Mouse (Mus musculus) layer of hippocampus, adult 8-10 months (tissue): Measurements from ENCODE around the gene 4931414P19Rik. TPM values are rescaled to one million over a fixed set of nuclear protein-coding genes. Genes with fewer than 3 reads are reported as not detected.

Source experiments
- DNase-seq, 2 experiments: peaks; one replicate each; pipeline ENCODE4 v3.0.0; 2022; ENCODE audit warnings: low spot score in 2 of 2
- microRNA-seq, 2 experiments: library from miRNA; unstranded; fragments of <30 nt; microRNA quantifications; one replicate each; pipeline ENCODE4 v1.2.0; 2022
- total RNA-seq, 4 experiments: library from RNA; stranded (reverse); gene quantifications; 2 replicates each; pipeline ENCODE4 v1.2.4; 2022

The 4931414P19Rik gene
- total RNA-seq, 4 experiments from 2014 or later = 4.4 to 7.8 (median 6.1) TPM

DNA sequence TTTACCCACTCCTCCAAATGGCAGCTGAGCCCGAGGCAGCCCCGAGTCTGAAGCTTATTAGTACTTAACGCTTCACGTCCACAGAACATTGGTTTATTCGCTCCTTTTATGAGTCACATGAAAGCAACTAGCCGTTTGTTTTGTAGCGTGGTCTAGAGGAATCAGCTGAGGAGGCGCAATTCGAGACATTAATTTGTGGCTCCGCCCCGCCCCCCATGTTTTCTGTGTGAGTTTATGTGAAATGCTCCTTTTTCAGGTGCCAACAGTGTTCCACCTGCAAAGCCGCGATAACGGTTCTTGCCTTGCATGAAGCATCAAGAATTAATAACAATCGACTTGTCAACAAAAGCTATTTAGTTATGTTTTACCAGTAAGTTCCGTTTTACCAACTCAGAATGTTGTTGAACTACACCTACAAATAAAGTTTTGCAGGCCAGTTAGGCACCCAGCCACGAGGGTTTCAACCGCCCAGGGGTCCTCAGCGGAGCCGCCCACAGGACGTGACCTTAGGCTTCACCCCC is 52.3 kb downstream of the 4931414P19Rik start:
- DNase-seq = no peak

DNA sequence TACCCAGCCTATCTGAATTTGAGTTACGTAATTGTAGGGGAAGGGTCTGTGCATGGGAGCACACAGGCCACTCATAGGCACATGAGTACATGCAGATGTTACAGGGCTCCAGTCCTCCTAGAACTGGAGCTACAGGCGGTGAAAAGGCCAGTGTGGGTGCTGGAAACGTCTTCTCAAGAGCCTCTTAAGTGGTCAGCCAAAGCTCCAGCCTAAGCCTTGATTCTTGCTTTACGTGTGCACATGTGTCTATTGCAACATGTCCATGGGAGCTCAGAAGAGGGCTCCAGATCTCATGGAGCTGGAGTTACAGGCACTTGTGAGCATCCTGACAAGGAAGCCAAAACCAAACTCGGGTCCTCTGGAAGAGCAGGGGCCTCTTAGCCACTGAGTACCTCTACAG is 61.1 kb downstream of the 4931414P19Rik start:
- DNase-seq = no peak

DNA sequence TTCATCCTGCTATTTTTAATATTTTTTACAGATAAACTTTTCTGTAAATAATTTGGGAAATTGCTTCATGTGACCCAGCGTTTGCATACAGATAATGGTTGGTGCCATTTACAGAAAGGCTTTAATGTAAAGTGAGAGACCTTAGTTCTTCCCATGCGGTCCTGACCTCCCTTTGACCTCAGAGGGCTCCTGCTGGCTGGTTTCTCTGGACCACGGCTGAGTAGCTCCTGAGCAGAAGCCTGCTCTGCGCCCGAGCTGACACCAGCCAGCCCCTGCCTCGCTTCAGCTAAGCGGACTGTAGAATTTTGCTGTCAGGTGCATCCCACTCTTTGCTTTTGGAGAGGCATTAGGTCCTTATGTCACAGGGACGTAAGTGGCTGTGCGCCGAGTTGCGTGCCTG is 65.0 kb downstream of the 4931414P19Rik start:
- DNase-seq = no peak

DNA sequence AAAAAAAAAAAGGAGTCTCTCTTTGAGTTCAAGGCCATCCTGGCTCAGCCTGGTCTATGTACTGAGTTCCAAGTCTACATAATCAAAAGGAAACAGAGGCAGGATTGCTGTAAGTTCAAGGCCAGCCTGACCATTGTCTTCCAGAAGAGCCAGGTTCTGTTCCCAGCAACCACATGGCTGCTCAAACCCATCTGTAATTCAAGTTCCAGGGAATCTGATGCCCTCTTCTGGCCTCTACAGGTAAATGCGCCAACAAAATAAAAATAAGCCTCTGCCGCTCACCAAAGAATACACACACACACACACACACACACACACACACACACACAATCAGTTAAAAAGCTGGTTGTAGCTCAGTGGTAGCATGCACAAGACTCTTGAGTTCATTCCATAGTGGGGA is 67.2 kb downstream of the 4931414P19Rik start:
- DNase-seq = no peak

Small RNA genes lying within 50 kb of the gene (microRNA-seq; reads per million reads assigned to microRNA genes)
- gene Mir686 = 0 reads per million in 2 experiments
- gene Mir6948 = 0 to 0.32 reads per million in 2 experiments

Other genes starting within 250 kb of the 4931414P19Rik start
- gene Oxa1l, start 245.2 kb downstream of the 4931414P19Rik start, total RNA-seq = 10 to 100 TPM; 50.0 to 56.6 (median 53.4) TPM
- gene Slc7a7, start 188.2 kb downstream of the 4931414P19Rik start, total RNA-seq = 1 to 10 TPM; 2.0 to 6.5 (median 3.3) TPM
- gene Mrpl52, start 179.1 kb downstream of the 4931414P19Rik start, total RNA-seq = 100 to 1,000 TPM in 2 of 4 experiments, 10 to 100 TPM in 2; 88.3 to 116 (median 96.6) TPM
- 10 to 100 TPM; 10.3 to 16.0 (median 13.4) TPM for gene Mmp14, start 174.4 kb downstream of the 4931414P19Rik start, total RNA-seq
- 10 to 100 TPM; 32.0 to 44.8 (median 36.7) TPM for gene Lrp10, start 141.9 kb downstream of the 4931414P19Rik start, total RNA-seq
- 10 to 100 TPM; 15.7 to 25.1 (median 18.7) TPM for gene Rem2, start 129.9 kb downstream of the 4931414P19Rik start, total RNA-seq
- 10 to 100 TPM; 47.0 to 58.2 (median 51.9) TPM for gene Prmt5, start 88.5 kb downstream of the 4931414P19Rik start, total RNA-seq
- 1 to 10 TPM; 3.6 to 9.7 (median 4.9) TPM for gene Haus4, start 51.4 kb downstream of the 4931414P19Rik start, total RNA-seq
- gene Ajuba, start 28.4 kb downstream of the 4931414P19Rik start, total RNA-seq = 1 to 10 TPM; 1.3 to 2.7 (median 1.9) TPM
- 100 to 1,000 TPM; 179 to 205 (median 193) TPM for gene Psmb5, start 12.0 kb upstream of the 4931414P19Rik start, total RNA-seq
- under 1 TPM in 3 of 4 experiments, not detected in 1; 0.14 to 0.51 (median 0.23) TPM for gene Psmb11, start 15.4 kb upstream of the 4931414P19Rik start, total RNA-seq
- gene Gm17606, start 35.0 kb upstream of the 4931414P19Rik start, total RNA-seq = not detected
- 10 to 100 TPM; 16.0 to 24.1 (median 20.7) TPM for gene Cdh24, start 35.4 kb upstream of the 4931414P19Rik start, total RNA-seq
- 10 to 100 TPM; 17.9 to 27.8 (median 23.7) TPM for gene 1700123O20Rik, start 80.2 kb upstream of the 4931414P19Rik start, total RNA-seq
- 100 to 1,000 TPM; 190 to 255 (median 232) TPM for gene Acin1, start 80.9 kb upstream of the 4931414P19Rik start, total RNA-seq
- under 1 TPM in 1 of 4 experiments, not detected in 3; 0.18 TPM for gene Gm29776, start 92.8 kb upstream of the 4931414P19Rik start, total RNA-seq
- not detected for gene Cebpe, start 106.2 kb upstream of the 4931414P19Rik start, total RNA-seq
- 10 to 100 TPM; 49.8 to 67.2 (median 58.5) TPM for gene Slc7a8, start 176.0 kb upstream of the 4931414P19Rik start, total RNA-seq
- gene Rnf212b, start 208.1 kb upstream of the 4931414P19Rik start, total RNA-seq = not detected